Mouse (Mus musculus) liver, adult 2 months (tissue): ENCODE results near the gene Tmeff2. TPM values are rescaled to one million over a fixed set of nuclear protein-coding genes. Genes with fewer than 3 reads are reported as not detected.
"Not testable (repeated sequence)": the region's sequence is repeated elsewhere in the genome, so short reads cannot be mapped to it uniquely, and the experiment has no call there.

Experiments
- DNase-seq: peaks from one replicate; pipeline ENCODE4 v3.0.0-alpha.2; 2011; ENCODE audit warnings: low read depth, low spot score; ENCODE audit errors: extremely low read depth
- H3K27ac ChIP-seq: fragments of 200-500 bp; replicated peaks from 2 replicates; pipeline ENCODE4 v1.5.1; 2012; ENCODE audit warnings: low read depth, mild to moderate bottlenecking, control low read depth, inconsistent platforms, low read length; ENCODE audit not compliant: insufficient read depth
- H3K27me3 ChIP-seq: fragments of 200-500 bp; 2 replicates; pipeline ENCODE4 v1.6.1; 2012; ENCODE audit warnings: mild to moderate bottlenecking, moderate library complexity, low read length, inconsistent platforms; ENCODE audit not compliant: control insufficient read depth, insufficient read depth
- H3K36me3 ChIP-seq: fragments of 200-500 bp; 2 replicates; pipeline ENCODE4 v1.6.1; 2012; ENCODE audit warnings: low read length, inconsistent platforms; ENCODE audit not compliant: control insufficient read depth, insufficient read depth
- H3K4me1 ChIP-seq: fragments of 200-500 bp; 2 replicates; pipeline ENCODE4 v1.6.1; 2011; ENCODE audit warnings: low read length; ENCODE audit not compliant: control insufficient read depth, insufficient read depth
- H3K4me3 ChIP-seq: fragments of 200-500 bp; 2 replicates; pipeline ENCODE4 v1.5.1; 2011; ENCODE audit warnings: low read depth, mild to moderate bottlenecking, control low read depth, low read length, moderate library complexity; ENCODE audit not compliant: insufficient read depth
- H3K79me2 ChIP-seq: fragments of 200-500 bp; 2 replicates; pipeline ENCODE4 v1.6.1; 2012; ENCODE audit warnings: inconsistent platforms, mild to moderate bottlenecking, low read length, moderate library complexity; ENCODE audit not compliant: control insufficient read depth, insufficient read depth
- H3K9ac ChIP-seq: fragments of 200-500 bp; 2 replicates; pipeline ENCODE4 v1.6.1; 2012; ENCODE audit warnings: low read depth, mild to moderate bottlenecking, control low read depth, inconsistent platforms, low read length
- CTCF ChIP-seq: fragments of 200-500 bp; IDR thresholded peaks from 2 replicates; pipeline ENCODE4 v1.5.1; 2011; ENCODE audit warnings: low read depth, low read length, control low read depth
- POLR2A ChIP-seq: fragments of 200-500 bp; IDR thresholded peaks from 2 replicates; pipeline ENCODE4 v1.6.1; 2011; ENCODE audit warnings: low read length, control low read depth; ENCODE audit not compliant: insufficient read depth; ENCODE audit errors: extremely low read depth
- WGBS: fragments of 180-500 bp; shearing (Covaris S2); methylation state at CpG from one replicate; pipeline ENCODE4 v1.1.7; 2018; 5-methylcytosine and 5-hydroxymethylcytosine counted together
- polyA plus RNA-seq: library from polyadenylated mRNA; depleted of rRNA; stranded (reverse); fragments of >200 nt; gene quantifications from 2 replicates; pipeline ENCODE4 v1.2.3, GENCODE M21; 2012; rRNA removed
- total RNA-seq: library from RNA; depleted of rRNA; stranded (reverse); fragments of >200 nt; gene quantifications from 2 replicates; pipeline ENCODE4 v1.2.3, GENCODE M21; 2014; rRNA removed

The Tmeff2 gene
- total RNA-seq (0.09 and 0.27 TPM in 2 replicates), polyA plus RNA-seq (0.02 TPM in 1 of 2 replicates, not detected in the other)

DNA sequence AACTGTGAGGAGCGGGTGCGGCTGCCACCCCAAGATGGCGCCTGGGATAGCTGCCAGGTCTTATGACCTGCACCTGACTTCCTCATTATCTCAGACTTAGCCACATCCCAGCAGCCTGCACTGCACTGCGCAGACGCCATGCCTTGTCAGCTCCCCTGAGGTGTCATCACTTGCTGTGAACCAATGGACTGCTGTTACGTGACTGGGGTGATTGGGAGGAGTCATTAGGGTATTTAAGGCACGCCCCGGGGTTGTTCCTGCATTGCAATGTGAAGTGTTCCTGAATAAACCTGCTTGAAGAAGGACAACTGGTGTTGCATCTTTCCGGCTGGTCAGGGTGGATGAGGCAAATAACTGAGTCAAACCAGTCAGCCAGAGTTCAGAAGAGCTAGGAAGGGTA is at the start of gene Tmeff2:
TSS of gene Tmeff2 (plus strand) at position 262 of the 400 bp plus-strand sequence.
- not testable (repeated sequence) for DNase-seq

GRCm38 (mm10) chr1:50861515-50861914 is 38.9 kb upstream of the Tmeff2 start:
- H3K4me1 ChIP-seq = no peaks in the 10 kb centered on the region
- WGBS = 89% methylated on average over 2 of the region's 2 CpGs
- H3K27ac ChIP-seq = no peak overlapping the region
- no peak for TF ChIP-seq POLR2A
- no peak for TF ChIP-seq CTCF
- no peaks in the 10 kb centered on the region for H3K36me3 ChIP-seq
- H3K27me3 ChIP-seq = no peaks in the 10 kb centered on the region
- DNase-seq = no peak
- H3K79me2 ChIP-seq = no peaks in the 10 kb centered on the region
- H3K9ac ChIP-seq = no peak overlapping the region
- no peak overlapping the region for H3K4me3 ChIP-seq

More for the DNA sequence above, at the start of gene Tmeff2:
- not testable (repeated sequence) for H3K9ac ChIP-seq, H3K79me2 ChIP-seq, H3K27me3 ChIP-seq, H3K4me1 ChIP-seq, H3K27ac ChIP-seq, H3K4me3 ChIP-seq, H3K36me3 ChIP-seq
- 91% methylated on average over 9 of the region's 9 CpGs for WGBS

- DNase-seq = no peak
- no peak overlapping the region for H3K4me3 ChIP-seq
- H3K79me2 ChIP-seq = no peaks in the 10 kb centered on the region
- no peak overlapping the region for H3K9ac ChIP-seq
- no peaks in the 10 kb centered on the region for H3K4me1 ChIP-seq
- H3K27me3 ChIP-seq = no peaks in the 10 kb centered on the region
- 91% methylated on average over 6 of the region's 6 CpGs for WGBS
- TF ChIP-seq POLR2A (no peak), CTCF (no peak)
- H3K36me3 ChIP-seq = no peaks in the 10 kb centered on the region
- H3K27ac ChIP-seq = no peak overlapping the region
These were observed 2.8 kb upstream of the Tmeff2 start for GRCm38 (mm10) chr1:50897696-50898095.

GRCm38 (mm10) chr1:50924838-50925355 is 24.4 kb downstream of the Tmeff2 start:
- peaks cover 25% of the 10 kb centered on the region for H3K27me3 ChIP-seq
- no peaks in the 10 kb centered on the region for H3K36me3 ChIP-seq
- no peak overlapping the region for H3K9ac ChIP-seq
- no peak overlapping the region for H3K27ac ChIP-seq
- no peak for DNase-seq
- no peak overlapping the region for H3K4me3 ChIP-seq
- TF ChIP-seq CTCF (no peak), POLR2A (no peak)
- 54% methylated on average over 5 of the region's 5 CpGs for WGBS
- peaks cover 4% of the 10 kb centered on the region for H3K4me1 ChIP-seq
- H3K79me2 ChIP-seq = no peaks in the 10 kb centered on the region

DNA sequence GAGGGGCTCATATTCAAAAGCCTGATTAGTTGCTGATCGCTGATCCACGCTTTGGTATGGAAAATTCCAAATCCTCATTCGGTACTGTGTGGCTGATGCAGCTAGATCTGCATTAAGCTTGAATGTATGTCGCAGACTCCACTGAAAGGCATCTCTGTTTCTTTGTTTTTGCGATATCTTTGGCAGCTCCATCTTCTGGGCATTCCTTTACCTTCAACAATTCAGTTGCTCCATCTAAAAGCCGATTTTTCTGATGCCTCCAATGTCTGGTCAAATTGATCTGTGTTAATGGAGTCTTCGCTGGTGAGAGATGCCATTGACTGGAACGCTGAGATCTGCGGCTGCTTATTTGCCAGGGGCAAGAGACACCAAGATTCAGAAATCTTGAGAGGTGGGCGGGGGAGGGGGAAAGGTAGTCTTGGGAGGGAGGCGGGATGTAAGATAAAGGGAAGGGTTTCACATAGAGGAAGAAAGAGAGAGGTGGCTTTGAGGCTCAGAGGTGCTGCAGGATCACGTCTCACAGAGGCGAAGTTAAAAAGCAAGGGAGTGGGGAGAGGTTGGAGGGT is 25.0 kb downstream of the Tmeff2 start:
- 23% methylated on average over 13 of the region's 13 CpGs for WGBS
- H3K36me3 ChIP-seq = no peaks in the 10 kb centered on the region
- peaks cover 25% of the 10 kb centered on the region for H3K27me3 ChIP-seq

DNA sequence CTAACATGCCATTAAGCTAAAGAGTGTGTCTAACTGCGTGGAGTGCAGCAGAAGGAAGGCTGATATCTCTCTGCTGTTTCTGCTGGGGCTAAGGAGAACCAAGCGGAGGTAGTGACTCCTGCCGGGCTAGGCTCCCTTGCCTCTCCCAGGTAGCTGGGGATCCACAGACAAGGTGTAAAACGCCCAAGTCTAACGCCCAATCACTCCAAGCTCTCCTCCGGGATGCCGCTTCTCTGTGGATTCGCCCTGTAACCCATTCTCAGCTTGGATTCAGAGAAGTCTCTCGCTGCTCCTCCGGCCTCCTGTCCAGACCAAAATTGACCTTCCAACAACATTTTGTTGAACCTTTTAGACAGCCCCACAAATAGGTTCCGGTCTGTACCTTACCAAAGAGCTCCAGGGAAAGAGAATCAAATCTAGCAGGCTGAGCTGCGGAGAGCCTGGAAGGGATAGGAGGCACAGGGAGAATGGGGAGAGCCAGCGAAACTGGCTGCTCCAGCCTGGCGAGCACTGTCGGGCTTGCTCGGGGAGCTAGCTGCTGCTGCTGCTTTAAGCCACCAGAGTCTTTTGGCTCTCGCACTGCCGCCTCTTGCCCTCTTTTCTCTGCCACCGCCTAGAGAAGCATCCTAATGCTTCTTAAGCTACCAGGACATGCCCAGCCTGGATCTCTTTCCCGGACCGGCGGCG is 26.1 kb downstream of the Tmeff2 start:
- no peak for TF ChIP-seq POLR2A
- TF ChIP-seq CTCF = no peak
- Histone ChIP-seq H3K79me2 (no peaks in the 10 kb centered on the region), H3K9ac (no peak overlapping the region), H3K4me3 (peak overlapping the region; percentile 43; the same call in 1 of the 2 replicates), H3K27me3 (peaks cover 25% of the 10 kb centered on the region), H3K4me1 (peaks cover 4% of the 10 kb centered on the region), H3K36me3 (no peaks in the 10 kb centered on the region), H3K27ac (no peak overlapping the region)
- 3% methylated on average over 23 of the region's 23 CpGs for WGBS
- no peak for DNase-seq

More for the DNA sequence above, 25.0 kb downstream of the Tmeff2 start:
- Histone ChIP-seq H3K27ac (no peak overlapping the region), H3K79me2 (no peaks in the 10 kb centered on the region), H3K4me3 (no peak overlapping the region), H3K4me1 (peaks cover 4% of the 10 kb centered on the region), H3K9ac (no peak overlapping the region)
- no peak for TF ChIP-seq CTCF
- TF ChIP-seq POLR2A = no peak
- DNase-seq = no peak
